Mouse (Mus musculus) liver, embryonic 15.5 days (tissue): ENCODE data around the gene Tnks1bp1. TPM values are rescaled to one million over a fixed set of nuclear protein-coding genes. Genes with fewer than 3 reads are reported as not detected.

Source experiments
- ATAC-seq: fragments of 200-750 bp; cut with Nextera tagmentation; 2 replicates; pipeline ENCODE4 v1.8.0; 2017; ENCODE audit warnings: moderate number of reproducible peaks, mild to moderate bottlenecking, moderate library complexity; ENCODE audit not compliant: insufficient read depth
- H3K27ac ChIP-seq: fragments of 300-500 bp; sonication (generic); replicated peaks from 2 replicates; pipeline ENCODE4 v1.5.1; 2015; ENCODE audit warnings: mild to moderate bottlenecking, inconsistent platforms
- H3K27me3 ChIP-seq: fragments of 300-500 bp; sonication (generic); 2 replicates; pipeline ENCODE4 v1.6.1; 2015; ENCODE audit warnings: mild to moderate bottlenecking, inconsistent platforms
- H3K36me3 ChIP-seq: fragments of 300-500 bp; sonication (generic); replicated peaks from 2 replicates; pipeline ENCODE4 v1.6.1; 2015; ENCODE audit warnings: moderate library complexity, mild to moderate bottlenecking, inconsistent platforms
- H3K4me1 ChIP-seq: fragments of 300-500 bp; sonication (generic); replicated peaks from 2 replicates; pipeline ENCODE4 v1.6.1; 2015; ENCODE audit warnings: inconsistent platforms
- H3K4me2 ChIP-seq: fragments of 300-500 bp; sonication (generic); 2 replicates; pipeline ENCODE4 v1.6.1; 2015; ENCODE audit warnings: moderate library complexity, mild to moderate bottlenecking, inconsistent platforms
- H3K4me3 ChIP-seq: fragments of 300-500 bp; sonication (generic); replicated peaks from 2 replicates; pipeline ENCODE4 v1.5.1; 2015; ENCODE audit warnings: mild to moderate bottlenecking, inconsistent platforms
- H3K9ac ChIP-seq: fragments of 300-500 bp; sonication (generic); 2 replicates; pipeline ENCODE4 v1.6.1; 2015; ENCODE audit warnings: moderate library complexity, mild to moderate bottlenecking, inconsistent platforms
- H3K9me3 ChIP-seq: fragments of 300-500 bp; sonication (generic); replicated peaks from 2 replicates; pipeline ENCODE4 v1.6.1; 2016; ENCODE audit warnings: inconsistent platforms
- WGBS: fragments of 180-500 bp; shearing (Covaris S2); methylation state at CpG from one replicate; pipeline ENCODE4 v1.1.7; 2015; ENCODE audit warnings: mixed read lengths; ENCODE audit not compliant: insufficient replicate concordance; 5-methylcytosine and 5-hydroxymethylcytosine counted together
- polyA plus RNA-seq: library from polyadenylated mRNA; unstranded; fragments of >200 nt; fragmentation: Nextera tagmentation; extraction: Ambion mirVana; gene quantifications from 2 replicates; pipeline ENCODE4 v1.2.1, GENCODE M21; 2015

Gene Tnks1bp1
- polyA plus RNA-seq, 1 experiment from 2014 or later, result 5.1 TPM

DNA sequence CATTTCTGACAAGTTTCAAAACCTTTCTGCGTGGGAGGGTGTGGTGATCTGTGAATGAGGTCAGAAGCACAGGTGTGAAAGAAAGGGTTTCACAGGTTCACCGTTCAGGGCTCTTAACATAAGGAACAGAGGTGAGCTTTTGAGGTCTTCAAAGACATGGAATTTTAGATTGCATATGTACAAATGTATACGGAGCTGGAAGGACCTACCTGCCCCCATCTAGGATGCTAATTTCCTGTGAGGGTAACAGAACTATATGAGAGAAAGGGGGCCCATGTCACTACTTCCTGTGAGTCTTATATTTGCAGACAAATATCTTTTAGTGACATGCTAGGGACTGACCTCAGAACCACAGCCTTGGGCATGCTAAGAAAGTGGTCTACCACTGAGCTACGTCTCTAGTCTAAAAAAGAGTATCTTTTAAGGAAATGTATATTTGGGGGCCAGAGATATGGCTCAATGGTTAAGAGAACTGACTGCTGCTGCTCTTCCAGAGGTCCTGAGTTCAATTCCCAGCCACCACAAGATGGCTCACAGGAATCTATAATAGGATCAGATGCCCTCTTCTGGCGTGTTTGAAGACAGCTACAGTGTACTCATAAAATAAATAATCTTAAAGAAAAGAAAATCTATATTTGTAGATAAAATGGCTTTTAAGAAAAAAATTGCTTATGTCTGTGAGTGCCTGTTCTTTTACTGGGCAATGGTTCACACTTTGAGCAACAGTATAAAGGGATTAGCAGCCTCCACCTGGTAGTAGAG is 33.8 kb upstream of the Tnks1bp1 start:
- H3K27ac ChIP-seq, result peak overlapping the region; percentile 97
- peak overlapping the region; percentile 75 for H3K4me2 ChIP-seq
- 0 out of 2 replicates have a peak overlapping the region, but pooled peaks have one; percentile 46 for H3K4me3 ChIP-seq
- WGBS, result 50% methylated on average over 5 of the region's 5 CpGs
- no peaks in the 10 kb centered on the region for H3K36me3 ChIP-seq
- no peaks in the 10 kb centered on the region for H3K9me3 ChIP-seq
- peak overlapping the region; percentile 61; the same call in 1 of the 2 replicates for H3K9ac ChIP-seq
- ATAC-seq, result no peak
- H3K27me3 ChIP-seq, result peaks cover 5% of the 10 kb centered on the region; the same call in 1 of the 2 replicates
- H3K4me1 ChIP-seq, result peaks cover 60% of the 10 kb centered on the region

DNA sequence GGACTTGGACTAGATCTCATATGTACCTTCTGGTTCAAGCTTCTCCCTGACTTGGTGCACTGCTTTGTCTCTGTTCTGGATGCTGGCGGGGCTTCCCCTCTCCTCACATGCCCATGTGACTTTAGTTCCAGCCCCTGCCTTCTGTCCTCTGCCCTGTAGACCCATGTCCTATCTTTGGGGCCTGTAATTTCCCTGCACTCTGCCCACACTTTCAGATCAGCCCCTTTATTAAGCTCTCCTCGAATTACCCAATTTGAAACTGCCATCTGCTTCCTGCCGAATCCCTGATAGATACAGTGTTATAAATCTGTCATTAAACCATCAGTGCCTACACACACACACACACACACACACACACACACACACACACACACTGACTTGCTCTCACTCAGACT is 33.2 kb upstream of the Tnks1bp1 start:
- H3K36me3 ChIP-seq, result no peaks in the 10 kb centered on the region
- no peaks in the 10 kb centered on the region for H3K9me3 ChIP-seq
- H3K27me3 ChIP-seq, result peaks cover 5% of the 10 kb centered on the region; the same call in 1 of the 2 replicates
- H3K4me3 ChIP-seq, result no peak overlapping the region
- no peak for ATAC-seq
- no peak overlapping the region for H3K9ac ChIP-seq
- WGBS, result 32% methylated on average over 3 of the region's 3 CpGs
- 0 out of 2 replicates have a peak overlapping the region, but pooled peaks have one; percentile 25 for H3K27ac ChIP-seq
- H3K4me2 ChIP-seq, result no peak overlapping the region
- peaks cover 54% of the 10 kb centered on the region for H3K4me1 ChIP-seq

DNA sequence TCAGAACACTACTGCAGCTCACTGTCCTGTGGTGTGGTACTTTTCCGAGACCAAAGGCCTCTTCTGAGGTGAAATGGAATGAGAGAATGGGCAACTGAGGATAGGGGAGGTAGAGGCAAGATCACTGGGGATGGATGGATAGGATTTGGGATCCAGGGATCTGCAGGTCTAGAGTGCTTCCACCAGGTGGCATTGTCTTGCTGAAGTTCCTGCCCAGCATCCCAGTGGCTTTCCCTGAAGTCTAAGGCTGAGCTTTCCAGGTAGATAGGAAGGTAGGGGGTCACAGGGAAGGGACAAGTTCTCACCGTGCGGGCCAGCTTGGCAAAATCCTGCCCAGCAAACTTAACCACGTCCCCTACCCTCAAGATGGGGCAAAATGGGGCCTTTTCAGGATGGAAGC is 25.8 kb upstream of the Tnks1bp1 start:
- H3K27me3 ChIP-seq, result peaks cover 24% of the 10 kb centered on the region
- H3K4me3 ChIP-seq, result no peak overlapping the region
- H3K9me3 ChIP-seq, result no peaks in the 10 kb centered on the region
- no peaks in the 10 kb centered on the region for H3K36me3 ChIP-seq
- no peak overlapping the region for H3K9ac ChIP-seq
- no peak for ATAC-seq
- H3K4me1 ChIP-seq, result peaks cover 10% of the 10 kb centered on the region
- no peak overlapping the region for H3K27ac ChIP-seq
- no peak overlapping the region for H3K4me2 ChIP-seq
- 27% methylated on average over 4 of the region's 4 CpGs for WGBS

DNA sequence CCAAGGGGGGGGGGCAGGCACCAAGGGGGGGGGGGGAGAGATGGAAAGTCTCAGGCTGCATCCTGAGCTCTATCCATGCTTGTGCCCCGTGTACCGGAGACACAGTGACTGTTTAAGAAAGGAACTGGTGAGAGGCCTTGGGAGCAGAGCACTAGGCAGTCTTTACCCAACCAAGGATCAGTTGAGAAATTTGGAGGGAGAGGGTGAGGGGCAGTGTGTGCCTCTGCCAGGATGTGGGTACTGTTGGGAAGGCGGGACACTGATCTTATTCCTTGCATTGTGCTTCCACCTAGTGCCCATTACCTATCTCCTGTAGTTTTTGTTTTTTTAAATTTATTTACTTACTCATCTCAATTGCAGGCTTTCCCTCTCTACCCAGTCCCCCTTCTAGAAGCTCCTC is 21.6 kb upstream of the Tnks1bp1 start:
- no peaks in the 10 kb centered on the region for H3K36me3 ChIP-seq
- no peak for ATAC-seq
- peaks cover 35% of the 10 kb centered on the region for H3K27me3 ChIP-seq
- no peak overlapping the region for H3K4me3 ChIP-seq
- H3K4me2 ChIP-seq, result no peak overlapping the region
- no peaks in the 10 kb centered on the region for H3K9me3 ChIP-seq
- peaks cover 12% of the 10 kb centered on the region for H3K4me1 ChIP-seq
- WGBS, result 57% methylated on average over 3 of the region's 3 CpGs
- no peak overlapping the region for H3K9ac ChIP-seq
- no peak overlapping the region for H3K27ac ChIP-seq

DNA sequence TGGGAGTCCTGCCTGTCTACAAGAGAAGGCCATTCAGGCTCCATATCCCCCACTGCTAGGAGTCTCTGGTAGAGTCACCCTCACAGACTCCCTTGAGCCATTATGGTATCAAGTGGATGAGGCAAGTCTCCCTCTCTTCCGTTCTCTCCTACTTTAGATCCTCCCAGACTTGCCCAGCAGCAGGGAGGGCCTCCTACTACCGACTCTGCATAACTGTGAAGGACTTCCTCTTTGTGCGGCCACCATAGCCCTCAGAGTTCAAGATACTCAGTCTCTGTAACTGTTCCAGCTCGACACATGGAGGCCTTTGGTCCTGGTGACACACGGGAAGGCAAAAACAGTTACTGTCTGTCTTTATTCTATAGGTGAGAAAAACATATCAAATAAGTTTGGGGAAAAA is 20.5 kb upstream of the Tnks1bp1 start:
- H3K9me3 ChIP-seq, result no peaks in the 10 kb centered on the region
- no peak overlapping the region for H3K9ac ChIP-seq
- ATAC-seq, result no peak
- H3K4me3 ChIP-seq, result no peak overlapping the region
- no peak overlapping the region for H3K4me2 ChIP-seq
- no peak overlapping the region for H3K27ac ChIP-seq
- no peaks in the 10 kb centered on the region for H3K36me3 ChIP-seq
- H3K27me3 ChIP-seq, result peaks cover 41% of the 10 kb centered on the region
- WGBS, result 13% methylated on average over 5 of the region's 5 CpGs
- H3K4me1 ChIP-seq, result peaks cover 12% of the 10 kb centered on the region

DNA sequence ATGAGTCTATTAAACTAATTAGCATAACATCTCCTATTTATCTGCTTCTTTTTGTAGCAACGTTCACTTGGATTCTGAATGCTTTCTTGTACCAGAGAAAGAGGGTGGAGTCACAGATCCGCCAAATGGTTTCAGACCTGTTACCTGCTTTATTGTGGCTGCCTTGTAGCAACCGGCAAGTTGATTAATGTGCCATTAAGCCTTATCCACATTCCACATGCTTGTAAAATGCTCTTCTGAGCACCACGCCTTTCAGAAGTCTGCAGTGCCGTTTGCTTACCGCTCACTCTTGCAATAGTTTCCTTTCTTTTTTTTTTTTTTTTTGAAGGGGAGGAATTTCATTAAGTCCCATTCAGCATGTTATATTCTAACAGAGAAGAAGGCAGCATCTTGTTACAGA is 17.9 kb upstream of the Tnks1bp1 start:
- Histone ChIP-seq H3K36me3 (no peaks in the 10 kb centered on the region), H3K9me3 (no peaks in the 10 kb centered on the region), H3K27me3 (peaks cover 47% of the 10 kb centered on the region), H3K9ac (no peak overlapping the region), H3K27ac (no peak overlapping the region), H3K4me3 (no peak overlapping the region), H3K4me2 (no peak overlapping the region), H3K4me1 (peaks cover 10% of the 10 kb centered on the region)
- 53% methylated on average over 6 of the region's 6 CpGs for WGBS
- ATAC-seq, result no peak

DNA sequence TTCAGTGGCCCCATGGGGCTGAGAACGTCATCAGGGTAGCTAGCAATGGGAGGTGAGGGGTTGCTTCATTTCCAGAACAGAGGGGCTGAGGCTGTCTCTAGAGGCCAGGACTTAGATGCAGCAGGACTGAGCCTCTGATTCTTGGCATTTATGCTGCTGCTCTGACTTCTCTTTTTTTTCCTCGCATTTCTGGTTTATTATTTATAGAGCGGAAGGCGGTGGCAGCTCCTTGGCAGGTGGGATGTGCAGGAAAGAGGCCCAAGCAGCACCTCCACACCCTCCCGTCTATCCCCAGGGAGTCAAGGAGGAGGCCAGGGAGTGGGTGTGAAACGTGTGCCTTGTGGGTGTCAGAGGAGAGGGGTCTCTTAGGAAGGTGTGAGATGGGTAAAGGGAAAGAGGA is 16.8 kb upstream of the Tnks1bp1 start:
- 28% methylated on average over 6 of the region's 6 CpGs for WGBS
- H3K36me3 ChIP-seq, result no peaks in the 10 kb centered on the region
- no peaks in the 10 kb centered on the region for H3K9me3 ChIP-seq
- H3K27me3 ChIP-seq, result peaks cover 57% of the 10 kb centered on the region
- H3K27ac ChIP-seq, result no peak overlapping the region
- no peak for ATAC-seq
- H3K4me3 ChIP-seq, result no peak overlapping the region
- no peak overlapping the region for H3K9ac ChIP-seq
- H3K4me2 ChIP-seq, result no peak overlapping the region
- peaks cover 12% of the 10 kb centered on the region for H3K4me1 ChIP-seq

DNA sequence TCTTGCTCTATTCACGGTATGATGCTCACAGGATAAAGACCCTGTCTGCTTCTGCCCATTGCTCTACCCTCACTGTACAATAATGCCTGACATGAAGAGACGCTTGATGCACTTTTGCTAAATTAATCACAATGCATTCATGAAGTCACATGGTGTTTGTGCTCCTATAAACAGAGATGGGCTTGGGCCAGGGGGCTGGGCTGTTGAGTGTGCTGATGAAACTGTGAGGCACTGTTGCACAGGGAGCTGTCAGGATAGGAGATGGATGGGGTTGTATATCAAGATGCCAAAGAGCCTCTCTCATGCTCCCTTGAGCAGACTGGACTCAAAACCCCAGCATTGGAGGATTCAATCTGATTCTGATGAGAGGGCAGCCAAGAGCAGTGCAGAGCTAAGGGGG is 14.7 kb upstream of the Tnks1bp1 start:
- no peak for ATAC-seq
- H3K27me3 ChIP-seq, result peaks cover 57% of the 10 kb centered on the region
- no peak overlapping the region for H3K27ac ChIP-seq
- 59% methylated on average over 2 of the region's 2 CpGs for WGBS
- H3K36me3 ChIP-seq, result no peaks in the 10 kb centered on the region
- H3K4me1 ChIP-seq, result peaks cover 17% of the 10 kb centered on the region
- H3K4me2 ChIP-seq, result no peak overlapping the region
- H3K9ac ChIP-seq, result no peak overlapping the region
- H3K4me3 ChIP-seq, result no peak overlapping the region
- no peaks in the 10 kb centered on the region for H3K9me3 ChIP-seq

DNA sequence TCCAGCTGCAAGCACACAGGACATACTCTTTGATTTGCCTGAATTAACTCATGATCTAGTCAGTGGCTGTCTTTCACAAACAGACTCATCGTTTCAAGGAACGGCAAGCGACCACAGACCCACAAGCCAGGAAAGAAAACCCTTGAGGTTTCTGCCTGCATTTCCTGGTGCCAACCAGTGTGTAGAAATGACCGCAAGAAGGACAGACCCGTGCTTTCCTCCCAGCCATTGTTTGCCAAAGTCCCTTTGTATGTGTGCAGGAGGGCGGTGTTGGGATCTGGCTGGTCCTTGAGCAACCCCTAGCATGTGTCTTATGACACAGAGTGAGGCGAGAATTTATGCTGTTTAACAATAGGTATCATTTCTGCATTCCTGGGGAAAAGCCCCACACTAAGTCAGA is 13.7 kb upstream of the Tnks1bp1 start:
- Histone ChIP-seq H3K4me1 (peaks cover 25% of the 10 kb centered on the region), H3K36me3 (peaks cover 8% of the 10 kb centered on the region), H3K4me3 (no peak overlapping the region), H3K4me2 (no peak overlapping the region), H3K27me3 (peaks cover 57% of the 10 kb centered on the region), H3K27ac (no peak overlapping the region), H3K9me3 (no peaks in the 10 kb centered on the region), H3K9ac (no peak overlapping the region)
- ATAC-seq, result no peak
- WGBS, result 16% methylated on average over 7 of the region's 7 CpGs

DNA sequence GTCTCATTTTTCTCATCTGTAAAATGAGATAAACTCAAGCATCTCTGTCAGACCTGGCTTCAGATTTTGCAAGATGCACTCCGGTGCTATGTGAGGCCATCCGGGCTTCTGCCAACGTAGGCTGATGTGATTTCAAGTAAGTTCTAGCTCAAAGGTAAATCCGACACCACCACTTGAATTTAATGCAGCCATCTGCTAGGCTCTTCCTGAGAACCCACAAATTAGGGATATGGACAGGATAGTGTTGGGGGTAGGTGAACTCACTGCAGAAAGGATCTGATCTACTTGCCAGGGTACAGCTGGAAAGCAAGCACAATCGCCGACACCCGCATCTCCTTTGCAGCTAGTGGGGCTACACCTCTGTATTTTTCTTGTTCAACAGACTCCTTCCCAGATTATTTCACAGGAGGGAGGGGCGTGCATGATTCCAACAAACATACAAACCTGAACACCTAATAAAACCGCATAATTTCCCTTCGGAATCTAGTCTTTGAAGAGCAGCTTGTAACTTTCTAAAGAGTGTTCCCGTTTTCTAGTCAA is 11.2 kb upstream of the Tnks1bp1 start:
- Histone ChIP-seq H3K27ac (peak overlapping the region; percentile 80; the same call in 1 of the 2 replicates), H3K36me3 (peaks cover 32% of the 10 kb centered on the region), H3K4me1 (peaks cover 25% of the 10 kb centered on the region), H3K4me3 (peak overlapping the region; percentile 83), H3K9me3 (no peaks in the 10 kb centered on the region), H3K27me3 (peaks cover 43% of the 10 kb centered on the region), H3K9ac (peak overlapping the region; percentile 85), H3K4me2 (peak overlapping the region; percentile 87)
- ATAC-seq, result no peak
- 3% methylated on average over 11 of the region's 11 CpGs for WGBS

DNA sequence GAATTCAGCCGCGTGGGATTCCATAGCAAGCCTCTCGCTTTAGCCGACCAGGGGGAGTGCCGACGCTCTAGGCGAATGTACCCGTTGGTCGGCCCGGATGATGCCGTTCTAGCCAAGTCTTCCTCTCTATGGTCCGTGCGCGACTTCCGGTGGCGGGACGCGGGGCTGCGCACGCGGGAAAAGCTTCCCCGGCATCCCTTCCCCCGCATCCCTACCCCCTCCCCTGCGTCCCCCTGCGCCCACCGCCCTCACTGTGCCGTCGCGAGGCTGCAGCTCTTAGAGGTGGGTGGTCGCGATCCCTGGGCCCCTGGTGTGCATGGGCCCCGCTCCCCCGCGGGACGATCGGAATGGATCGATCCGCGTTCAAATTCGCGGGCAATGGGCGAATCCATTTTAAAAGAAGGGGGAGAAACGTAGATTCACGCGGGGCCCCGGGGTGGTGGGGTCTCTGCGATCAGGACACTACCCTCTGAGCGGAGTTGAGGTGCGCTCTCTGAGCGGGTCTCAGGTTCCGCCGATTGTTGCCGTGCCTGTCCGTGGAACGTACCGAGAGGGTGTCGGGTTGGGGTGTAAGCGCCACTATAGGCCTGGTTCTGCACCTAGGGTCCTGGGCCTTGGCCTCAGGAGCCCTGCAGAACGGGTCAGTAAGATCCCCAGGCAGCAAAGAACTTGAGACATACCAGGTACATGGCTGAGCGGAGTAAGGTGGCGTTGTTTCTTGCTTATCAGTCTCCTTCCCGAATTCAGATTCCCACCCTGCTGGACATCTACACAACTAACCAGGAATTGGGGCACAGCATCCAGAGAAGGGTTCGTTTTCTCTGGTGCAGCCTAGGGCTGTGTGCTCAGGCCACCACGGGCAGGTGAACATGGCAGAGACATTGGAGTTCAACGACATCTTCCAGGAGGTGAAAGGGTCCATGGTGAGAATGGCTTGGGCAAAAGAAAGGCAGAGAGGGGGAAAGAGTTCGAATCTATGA is 10.5 kb upstream of the Tnks1bp1 start, which contains the start of the genes Ssrp1 and P2rx3:
Gene Ssrp1 (plus strand): TSS at position 188 of the 980 bp plus-strand sequence.
Gene P2rx3 (minus strand): TSS at position 416 of the 980 bp plus-strand sequence.
- Histone ChIP-seq H3K27me3 (peaks cover 36% of the 10 kb centered on the region), H3K36me3 (peaks cover 39% of the 10 kb centered on the region), H3K27ac (peak within 1 kb of the TSS; percentile 80), H3K9me3 (no peaks in the 10 kb centered on the region), H3K9ac (peak within 1 kb of the TSS; percentile 85), H3K4me1 (peaks cover 25% of the 10 kb centered on the region), H3K4me3 (peak within 1 kb of the TSS; percentile 83), H3K4me2 (peak within 1 kb of the TSS; percentile 87)
- WGBS, result under 1% methylated on average over 66 of the region's 66 CpGs
- ATAC-seq, result peak; percentile 93
